Mouse (Mus musculus): ENCODE results near the gene Sgms2.

- TF ChIP-seq GATA1 (IDR thresholded peaks at IDR 0.05; ENCODE audit: borderline replicate concordance, low read length) = no peak
- TF ChIP-seq FLI1 (IDR thresholded peaks at IDR 0.05; ENCODE audit: low read length) = no peak
Measured at GRCm38 (mm10) chr3:131470837-131471236, 20.4 kb downstream of the Sgms2 start.
